Mouse (Mus musculus): ENCODE results near the gene Fbxo11.

- no peak for TF ChIP-seq CTCF (IDR thresholded peaks at IDR 0.05; ENCODE audit: control insufficient read depth, insufficient read depth, insufficient read length)
- TF ChIP-seq CEBPB (IDR thresholded peaks at IDR 0.05; ENCODE audit: low read depth): no peak
These were observed 2.1 kb downstream of the Fbxo11 start for GRCm38 (mm10) chr17:88062860-88063580.

Data from C2C12 (cell line).